Mouse (Mus musculus) brain, embryonic 14.5 days (tissue): ENCODE results near the gene Vsx1.

Source experiments
- CTCF ChIP-seq: fragments of 200-500 bp; IDR thresholded peaks from 2 replicates; pipeline ENCODE4 v1.5.1; 2012; ENCODE audit warnings: inconsistent platforms, mild to moderate bottlenecking, moderate library complexity, borderline replicate concordance; ENCODE audit not compliant: insufficient read depth, insufficient read length; ENCODE audit errors: extremely low read depth
- POLR2A ChIP-seq: fragments of 200-500 bp; IDR thresholded peaks from 2 replicates; pipeline ENCODE4 v1.6.1; 2012; ENCODE audit warnings: mild to moderate bottlenecking, inconsistent platforms, borderline replicate concordance; ENCODE audit not compliant: poor library complexity, insufficient read depth, insufficient read length, severe bottlenecking; ENCODE audit errors: extremely low read depth

DNA sequence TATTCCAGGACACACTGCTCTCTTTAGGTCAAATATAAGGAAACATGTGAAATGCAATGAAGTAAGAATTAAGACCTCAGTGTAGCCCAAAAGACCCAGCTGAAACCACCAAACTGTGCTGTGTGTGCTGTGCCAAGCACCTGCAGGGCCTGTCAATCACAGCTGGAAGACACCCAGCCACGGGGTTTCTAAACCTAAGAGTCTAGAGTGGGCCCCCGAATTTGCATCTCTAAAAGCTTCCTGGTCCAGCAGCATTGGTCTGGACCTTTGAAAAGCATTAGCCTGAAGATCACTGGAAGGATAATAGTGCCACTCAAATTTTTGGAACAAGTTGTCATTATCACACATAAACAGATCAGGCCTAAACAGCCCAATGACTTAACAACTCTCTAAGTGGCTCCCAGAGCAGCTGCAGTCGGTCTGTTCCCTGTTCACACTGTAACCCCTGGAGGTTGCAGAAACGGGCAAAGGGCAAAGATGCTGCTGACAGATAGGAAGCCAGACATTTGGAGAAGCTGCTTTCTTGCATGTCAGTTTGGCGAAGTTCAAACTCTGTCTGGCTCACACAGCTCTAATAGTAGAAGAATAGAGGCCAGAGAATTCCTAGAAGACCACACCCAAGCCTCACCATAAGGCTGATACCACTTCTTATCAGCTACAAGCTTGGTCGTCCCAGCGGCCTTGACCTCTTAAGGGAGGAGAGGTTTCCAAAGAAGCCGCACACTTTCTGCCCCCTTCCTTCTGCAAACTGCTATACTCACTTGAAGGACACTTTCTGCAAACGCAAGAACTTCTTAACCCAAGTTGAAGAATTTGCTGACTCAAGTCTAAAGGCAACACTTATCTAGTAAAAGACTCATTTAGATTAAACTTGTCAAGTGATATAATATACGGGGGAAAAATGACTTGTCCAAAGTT, 23.4 kb downstream of the Vsx1 start:
- TF ChIP-seq CTCF (no peak), POLR2A (no peak)
